Mouse (Mus musculus) G1E (cell line): Measurements from ENCODE around the gene Zfp72. TPM values are rescaled to one million over a fixed set of nuclear protein-coding genes. Genes with fewer than 3 reads are reported as not detected.

Source experiments
- ATAC-seq: 2 replicates; pipeline ENCODE4 v1.8.0; 2016; ENCODE audit warnings: mild to moderate bottlenecking; ENCODE audit not compliant: insufficient number of reproducible peaks, poor library complexity, low FRiP score, severe bottlenecking; ENCODE audit errors: extremely low read depth
- DNase-seq: peaks from one replicate; pipeline ENCODE4 v3.0.0; 2012; ENCODE audit warnings: low spot score
- H3K27me3 ChIP-seq: 2 replicates; pipeline ENCODE4 v1.6.1; 2012; ENCODE audit warnings: mild to moderate bottlenecking, low read length, inconsistent platforms; ENCODE audit not compliant: insufficient read depth
- H3K36me3 ChIP-seq: replicated peaks from 2 replicates; pipeline ENCODE3; 2012; ENCODE audit warnings: mild to moderate bottlenecking, inconsistent platforms
- H3K4me1 ChIP-seq: 2 replicates; pipeline ENCODE4 v1.6.1; 2012; ENCODE audit warnings: low read depth, low read length, inconsistent platforms, mixed read lengths; ENCODE audit not compliant: insufficient read depth
- H3K4me3 ChIP-seq: 2 replicates; pipeline ENCODE4 v1.5.1; 2012; ENCODE audit warnings: low read depth, mild to moderate bottlenecking, inconsistent platforms, low read length, moderate library complexity, mixed read lengths
- H3K9me3 ChIP-seq: replicated peaks from 2 replicates; pipeline ENCODE4 v1.6.1; 2012; ENCODE audit warnings: inconsistent platforms
- CTCF ChIP-seq: IDR thresholded peaks from 2 replicates; pipeline ENCODE4 v1.5.1; 2012; ENCODE audit warnings: low read depth, low read length, inconsistent platforms, mixed read lengths
- GATA1 ChIP-seq: IDR thresholded peaks from 2 replicates; pipeline ENCODE4 v1.6.1; 2012; ENCODE audit warnings: borderline replicate concordance, low read length, inconsistent platforms, mixed read lengths
- GATA2 ChIP-seq: IDR thresholded peaks from 2 replicates; pipeline ENCODE4 v1.6.1; 2012; ENCODE audit warnings: low read depth, low read length, inconsistent platforms, borderline replicate concordance
- POLR2AphosphoS5 ChIP-seq: IDR thresholded peaks from 2 replicates; pipeline ENCODE4 v1.6.1; 2012; ENCODE audit warnings: low read depth, low read length, inconsistent platforms; ENCODE audit not compliant: insufficient replicate concordance
- TAL1 ChIP-seq: conservative IDR thresholded peaks from 2 replicates; pipeline ENCODE4 v1.6.1; 2012; ENCODE audit warnings: low read depth, low read length, inconsistent platforms, mixed read lengths
- polyA plus RNA-seq: library from polyadenylated mRNA; stranded (reverse); fragments of >175 nt; gene quantifications from 2 replicates; pipeline ENCODE4 v1.2.3, GENCODE M21; 2012
- total RNA-seq, 2 experiments: library from RNA; stranded (forward) in 1 of 2; stranded (reverse) in 1 of 2; fragments of 200-1000 nt in 1 of 2; fragments of >200 nt in 1 of 2; fragmentation: Nextera tagmentation in 1 of 2; gene quantifications; 2 replicates each; pipeline ENCODE4 v1.2.3; 2014 to 2017

Zfp72 gene
- total RNA-seq (2014; fragmentation: Nextera tagmentation) (0.15 and 0.53 TPM in 2 replicates), total RNA-seq (2017) (0.46 and 1.4 TPM in 2 replicates), polyA plus RNA-seq (0.02 and 0.04 TPM in 2 replicates)

- H3K4me1 ChIP-seq: no peaks in the 10 kb centered on the region; the same call in none of the 2 replicates
Observed at GRCm38 (mm10) chr13:74390371-74390990, at the start of gene Zfp72. Zfp72 (minus strand) TSS chr13:74390836.

GRCm38 (mm10) chr13:74439895-74440294 is 49.3 kb upstream of the Zfp72 start:
- Histone ChIP-seq H3K36me3 (no peaks in the 10 kb centered on the region), H3K9me3 (peaks cover 17% of the 10 kb centered on the region), H3K4me3 (no peak overlapping the region), H3K27me3 (peaks cover 4% of the 10 kb centered on the region; the same call in 1 of the 2 replicates), H3K4me1 (no peaks in the 10 kb centered on the region)
- ATAC-seq (no peak), DNase-seq (no peak)
- TF ChIP-seq GATA2: no peak
- TF ChIP-seq GATA1: no peak
- no peak for TF ChIP-seq TAL1
- TF ChIP-seq POLR2AphosphoS5: no peak
- TF ChIP-seq CTCF: no peak

More at GRCm38 (mm10) chr13:74390371-74390990, at the start of gene Zfp72:
- no peaks in the 10 kb centered on the region for H3K9me3 ChIP-seq
- TF ChIP-seq CTCF (no peak), POLR2AphosphoS5 (no peak), TAL1 (no peak), GATA2 (no peak), GATA1 (no peak)
- no peaks in the 10 kb centered on the region for H3K36me3 ChIP-seq
- peak within 1 kb of the TSS; percentile 67 for H3K4me3 ChIP-seq
- ATAC-seq (peak; percentile 73), DNase-seq (peak; percentile 6)
- peaks cover 3% of the 10 kb centered on the region; the same call in 1 of the 2 replicates for H3K27me3 ChIP-seq

- H3K4me3 ChIP-seq: no peak within 1 kb of the TSS
- H3K36me3 ChIP-seq: no peaks in the 10 kb centered on the region
- ATAC-seq (no peak), DNase-seq (no peak)
- H3K27me3 ChIP-seq: peaks cover 9% of the 10 kb centered on the region
- no peaks in the 10 kb centered on the region for H3K4me1 ChIP-seq
- no peaks in the 10 kb centered on the region for H3K9me3 ChIP-seq
- TF ChIP-seq POLR2AphosphoS5 (no peak), CTCF (no peak), TAL1 (no peak), GATA1 (no peak), GATA2 (no peak)
Observed at GRCm38 (mm10) chr13:74399298-74399839, 8.7 kb upstream of the Zfp72 start, which contains the start of gene Ftl1-ps1. Ftl1-ps1 (plus strand) TSS chr13:74399694.

- no peaks in the 10 kb centered on the region; the same call in none of the 2 replicates for H3K4me1 ChIP-seq
- H3K4me3 ChIP-seq: no peak overlapping the region
- H3K9me3 ChIP-seq: no peaks in the 10 kb centered on the region
- TF ChIP-seq POLR2AphosphoS5 (no peak), GATA2 (no peak), TAL1 (no peak), GATA1 (no peak), CTCF (no peak)
- H3K27me3 ChIP-seq: peaks cover 3% of the 10 kb centered on the region; the same call in 1 of the 2 replicates
- H3K36me3 ChIP-seq: no peaks in the 10 kb centered on the region
- ATAC-seq (no peak), DNase-seq (no peak)
Observed at GRCm38 (mm10) chr13:74391156-74391555, 520 bp upstream of the Zfp72 start.

GRCm38 (mm10) chr13:74389730-74390129 is 906 bp downstream of the Zfp72 start:
- Histone ChIP-seq H3K4me1 (no peaks in the 10 kb centered on the region; the same call in none of the 2 replicates), H3K36me3 (no peaks in the 10 kb centered on the region), H3K27me3 (no peaks in the 10 kb centered on the region), H3K4me3 (no peak overlapping the region), H3K9me3 (no peaks in the 10 kb centered on the region)
- ATAC-seq (no peak), DNase-seq (no peak)
- TF ChIP-seq TAL1 (no peak), CTCF (no peak), GATA2 (no peak), GATA1 (no peak)

- ATAC-seq (no peak), DNase-seq (no peak)
- no peaks in the 10 kb centered on the region; the same call in 1 of the 2 replicates for H3K27me3 ChIP-seq
- no peaks in the 10 kb centered on the region for H3K9me3 ChIP-seq
- no peaks in the 10 kb centered on the region for H3K36me3 ChIP-seq
- H3K4me3 ChIP-seq: no peak overlapping the region
- H3K4me1 ChIP-seq: no peaks in the 10 kb centered on the region
- no peak for TF ChIP-seq CTCF
- no peak for TF ChIP-seq GATA2
- no peak for TF ChIP-seq TAL1
- TF ChIP-seq POLR2AphosphoS5: no peak
- no peak for TF ChIP-seq GATA1
Observed at GRCm38 (mm10) chr13:74382289-74382688, 8.3 kb downstream of the Zfp72 start.

- TF ChIP-seq TAL1 (no peak), CTCF (no peak), GATA2 (no peak), GATA1 (no peak), POLR2AphosphoS5 (no peak)
- no peak for DNase-seq
Observed at GRCm38 (mm10) chr13:74381533-74382276, 8.9 kb downstream of the Zfp72 start.

More at GRCm38 (mm10) chr13:74381533-74382276, 8.9 kb downstream of the Zfp72 start:
- H3K4me3 ChIP-seq: no peak overlapping the region
- no peaks in the 10 kb centered on the region for H3K36me3 ChIP-seq
- ATAC-seq: no peak
- H3K9me3 ChIP-seq: no peaks in the 10 kb centered on the region
- no peaks in the 10 kb centered on the region; the same call in 1 of the 2 replicates for H3K27me3 ChIP-seq
- H3K4me1 ChIP-seq: no peaks in the 10 kb centered on the region
